ENCODE assay signal across 25 mouse cellular contexts in genomic region chr3:101574463-101575193, GRCm38 (mm10). TPM values are rescaled to one million over a fixed set of nuclear protein-coding genes. Genes with fewer than 3 reads are reported as not detected.
DNase-seq lines count a peak whose midpoint lies in the region; ATAC-seq lines count a peak whose summit lies in the region.
"Had no signal": no experiment of that assay in that cellular context is flagged by ENCODE, and none has a peak within 500 bp of the region (broad histone marks: within the 10 kb centered on the region; RNA-seq: fewer than 3 reads in every experiment).

No protein-coding gene starts in this region.

- H3K4me1 ChIP-seq in heart, embryonic 12.5 days (replicated peaks), result peaks cover 51% of the 10 kb centered on the region
- 0 out of 2 replicates have a peak, but pooled peaks cover 6% of the 10 kb centered on the region for H3K4me1 ChIP-seq in kidney, embryonic 14.5 days (ENCODE audit: control insufficient read depth, insufficient read depth, low read length)
- H3K4me1 ChIP-seq in limb, embryonic 10.5 days, result peaks cover 28% of the 10 kb centered on the region
- H3K4me1 ChIP-seq in limb, embryonic 12.5 days (replicated peaks), result peaks cover 52% of the 10 kb centered on the region

- no peak for DNase-seq in heart, postnatal 36 days
- peak; percentile 42 for DNase-seq in kidney, adult 11 months
- DNase-seq in limb, embryonic 10.5 days (ENCODE audit: low spot score), result no peak
- DNase-seq: adrenal gland, adult 8-10 months; B cell, adult 2 months; cerebellum, postnatal 25 days; gastrocnemius, postnatal 14 days; layer of hippocampus, adult 9-11 months; liver, postnatal 0 days; lung, postnatal 36 days; right cerebral cortex, postnatal 4 days; thymus, postnatal 4 days had no signal

- WGBS in heart, embryonic 12.5 days, result 77% methylated on average over 3 of the region's 3 CpGs
- WGBS in kidney, embryonic 14.5 days, result 87% methylated on average over 3 of the region's 3 CpGs
- WGBS in limb, embryonic 10.5 days, result 87% methylated on average over 3 of the region's 3 CpGs
- 86% methylated on average over 3 of the region's 3 CpGs for WGBS in limb, embryonic 12.5 days

- H3K27ac ChIP-seq in heart, embryonic 12.5 days (ENCODE audit: poor library complexity, severe bottlenecking), result peak overlapping the region; percentile 19
- no peak overlapping the region for H3K27ac ChIP-seq in kidney, embryonic 14.5 days (ENCODE audit: low read depth, low read length)
- H3K27ac ChIP-seq in limb, embryonic 10.5 days, result 0 out of 2 replicates have a peak overlapping the region, but pooled peaks have one; percentile 8
- H3K27ac ChIP-seq in limb, embryonic 12.5 days, result peak overlapping the region; percentile 29; the same call in 1 of the 2 replicates
- H3K27ac ChIP-seq: hindbrain, embryonic 10.5 days; hindbrain, embryonic 15.5 days; liver, embryonic 12.5 days; neural tube, embryonic 13.5 days had no signal

- H3K4me2 ChIP-seq in heart, embryonic 12.5 days, result no peak overlapping the region
- no peak overlapping the region for H3K4me2 ChIP-seq in kidney, embryonic 14.5 days (replicated peaks; ENCODE audit: low read depth, low read length)
- no peak overlapping the region for H3K4me2 ChIP-seq in limb, embryonic 12.5 days
- H3K4me2 ChIP-seq: hindbrain, embryonic 15.5 days; liver, embryonic 12.5 days; midbrain, embryonic 11.5 days; neural tube, embryonic 13.5 days had no signal

- no peaks in the 10 kb centered on the region for H3K9me3 ChIP-seq in heart, embryonic 12.5 days (replicated peaks)
- H3K9me3 ChIP-seq in kidney, embryonic 14.5 days (ENCODE audit: control insufficient read depth, low read length), result peaks cover 4% of the 10 kb centered on the region; the same call in 1 of the 2 replicates
- H3K9me3 ChIP-seq in limb, embryonic 10.5 days (replicated peaks), result no peaks in the 10 kb centered on the region
- 0 out of 2 replicates have a peak, but pooled peaks cover 11% of the 10 kb centered on the region for H3K9me3 ChIP-seq in limb, embryonic 12.5 days
- H3K9me3 ChIP-seq: heart, embryonic 10.5 days; hindbrain, embryonic 15.5 days; neural tube, embryonic 13.5 days had no signal

- H3K36me3 ChIP-seq in heart, embryonic 12.5 days, result peaks cover 57% of the 10 kb centered on the region
- H3K36me3 ChIP-seq in kidney, embryonic 14.5 days (ENCODE audit: control insufficient read depth, insufficient read depth, low read length), result peaks cover 48% of the 10 kb centered on the region
- peaks cover 56% of the 10 kb centered on the region for H3K36me3 ChIP-seq in limb, embryonic 10.5 days
- peaks cover 53% of the 10 kb centered on the region for H3K36me3 ChIP-seq in limb, embryonic 12.5 days

- no peak overlapping the region for H3K9ac ChIP-seq in heart, embryonic 12.5 days
- no peak overlapping the region for H3K9ac ChIP-seq in kidney, embryonic 14.5 days (ENCODE audit: low read depth, low read length)
- H3K9ac ChIP-seq in limb, embryonic 12.5 days (replicated peaks), result no peak overlapping the region
- H3K9ac ChIP-seq: hindbrain, embryonic 15.5 days; liver, embryonic 12.5 days; liver, postnatal 0 days; neural tube, embryonic 13.5 days had no signal

- ATAC-seq in heart, embryonic 12.5 days (ENCODE audit: insufficient number of reproducible peaks, low FRiP score), result no peak
- ATAC-seq in kidney, embryonic 14.5 days (ENCODE audit: low FRiP score, low TSS enrichment), result no peak
- no peak for ATAC-seq in limb, embryonic 12.5 days (ENCODE audit: insufficient number of reproducible peaks, insufficient read depth, low FRiP score, low TSS enrichment, low read depth)
- no peak for ATAC-seq in cerebellum, adult (ENCODE audit: insufficient number of reproducible peaks, low FRiP score, low TSS enrichment)
- ATAC-seq: forebrain, embryonic 14.5 days; inflammation-experienced regulatory T-cells, adult 6 months; liver, embryonic 12.5 days; liver, postnatal 0 days; midbrain, embryonic 16.5 days had no signal

- no peaks in the 10 kb centered on the region for H3K27me3 ChIP-seq in heart, embryonic 12.5 days (replicated peaks)
- no peaks in the 10 kb centered on the region for H3K27me3 ChIP-seq in kidney, embryonic 14.5 days (ENCODE audit: control insufficient read depth, insufficient read depth, low read length)
- no peaks in the 10 kb centered on the region for H3K27me3 ChIP-seq in limb, embryonic 10.5 days (ENCODE audit: low read depth, poor library complexity, severe bottlenecking)
- H3K27me3 ChIP-seq in limb, embryonic 12.5 days, result no peaks in the 10 kb centered on the region
- H3K27me3 ChIP-seq: hindbrain, embryonic 15.5 days; liver, embryonic 12.5 days; neural tube, embryonic 13.5 days had no signal

- H3K4me3 ChIP-seq in heart, embryonic 12.5 days, result no peak overlapping the region
- H3K4me3 ChIP-seq in kidney, embryonic 14.5 days (ENCODE audit: low read length), result no peak overlapping the region
- H3K4me3 ChIP-seq in limb, embryonic 10.5 days, result no peak overlapping the region
- no peak overlapping the region for H3K4me3 ChIP-seq in limb, embryonic 12.5 days (replicated peaks)
- H3K4me3 ChIP-seq: heart, embryonic 10.5 days; hindbrain, embryonic 10.5 days; hindbrain, embryonic 15.5 days; liver, embryonic 12.5 days; neural tube, embryonic 13.5 days had no signal

- intact Hi-C loops in heart, postnatal 36 days (cut with DNase I), result no loop called here

RNA-seq across cellular contexts. Expression of gene Atp1a1, which starts 29.9 kb away (rescaled TPM):
- 277 and 294 TPM in 2 replicates for polyA plus RNA-seq in heart, embryonic 12.5 days (2016; fragmentation: Nextera tagmentation; extraction: Ambion mirVana)
- 100 to 1,000 TPM; 564 to 643 TPM for total RNA-seq in heart, postnatal 36 days (2021)
- 166 and 280 TPM in 2 replicates for polyA plus RNA-seq in kidney, embryonic 14.5 days (2014; fragmentation: Nextera tagmentation; extraction: Ambion mirVana)
- polyA plus RNA-seq in limb, embryonic 10.5 days (2016; fragmentation: Nextera tagmentation; extraction: Ambion mirVana), result 47.7 and 53.7 TPM in 2 replicates
- 57.1 and 67.6 TPM in 2 replicates for polyA plus RNA-seq in limb, embryonic 12.5 days (2016; fragmentation: Nextera tagmentation; extraction: Ambion mirVana)
